Mouse (Mus musculus) left cerebral cortex, postnatal 25 days (tissue): ENCODE measurements around the gene Eloa. TPM values are rescaled to one million over a fixed set of nuclear protein-coding genes. Genes with fewer than 3 reads are reported as not detected.
"Not testable (repeated sequence)": the region's sequence is repeated elsewhere in the genome, so short reads cannot be mapped to it uniquely, and the experiment has no call there.

ENCODE experiments used
- DNase-seq, 2 experiments: peaks; one replicate each; pipeline ENCODE4 v3.0.0; 2022; ENCODE audit warnings: low spot score in 2 of 2, mixed read lengths in 1 of 2
- intact Hi-C: fragments of 180-260 bp; cut with DNase I; formaldehyde crosslinking; loops from one replicate; pipeline ENCODE4 v1.15.1; 2025
- total RNA-seq, 2 experiments: library from RNA; stranded (reverse); gene quantifications; 2 replicates each; pipeline ENCODE4 v1.2.3; 2021

Gene Eloa
- total RNA-seq, 2 experiments from 2014 or later = 27.3 to 28.8 TPM

DNA sequence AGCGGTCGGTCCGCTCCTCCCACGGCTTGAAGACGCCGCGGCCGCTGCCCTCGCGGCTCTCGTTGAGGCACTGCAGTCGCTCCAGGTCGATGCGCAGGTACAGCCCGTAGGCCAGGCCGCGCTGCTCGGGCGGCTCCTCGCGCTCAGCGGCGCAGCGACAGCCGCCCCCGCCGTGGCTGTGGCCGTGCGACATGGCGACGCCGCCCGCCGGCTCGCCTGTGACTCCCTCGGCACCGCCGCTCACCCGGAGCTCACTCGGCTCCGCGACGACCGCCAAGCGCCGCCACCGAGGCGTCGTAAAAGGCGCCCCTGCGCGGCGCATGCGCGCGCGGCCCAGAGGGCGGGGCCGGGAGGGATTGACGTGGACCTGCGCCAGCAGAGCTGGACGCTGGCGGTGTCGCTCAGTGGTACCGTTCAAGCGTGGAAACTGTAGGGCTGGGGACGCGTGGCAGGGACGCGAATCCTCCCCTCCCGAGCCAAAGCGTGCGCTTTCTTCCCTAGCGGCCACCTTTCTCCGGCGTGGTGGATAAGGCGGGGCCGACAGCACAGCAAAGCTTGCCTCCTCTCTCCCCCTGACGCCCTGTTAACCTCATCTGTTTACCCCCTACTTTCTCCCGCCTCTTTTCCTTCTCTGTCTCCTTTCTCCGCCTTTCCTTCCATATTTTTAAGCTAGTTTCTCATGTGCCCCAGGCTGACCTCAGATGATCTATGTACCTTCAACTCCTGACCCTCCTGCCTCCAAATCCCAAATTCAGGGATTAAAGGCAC lies 34.4 kb downstream of the Eloa start, which contains the start of gene Pithd1:
TSS of gene Pithd1 (minus strand) at position 322 of the 768 bp plus-strand sequence.
- peak; percentile 91 to 93 for DNase-seq
- intact Hi-C loops = no loop called here

DNA sequence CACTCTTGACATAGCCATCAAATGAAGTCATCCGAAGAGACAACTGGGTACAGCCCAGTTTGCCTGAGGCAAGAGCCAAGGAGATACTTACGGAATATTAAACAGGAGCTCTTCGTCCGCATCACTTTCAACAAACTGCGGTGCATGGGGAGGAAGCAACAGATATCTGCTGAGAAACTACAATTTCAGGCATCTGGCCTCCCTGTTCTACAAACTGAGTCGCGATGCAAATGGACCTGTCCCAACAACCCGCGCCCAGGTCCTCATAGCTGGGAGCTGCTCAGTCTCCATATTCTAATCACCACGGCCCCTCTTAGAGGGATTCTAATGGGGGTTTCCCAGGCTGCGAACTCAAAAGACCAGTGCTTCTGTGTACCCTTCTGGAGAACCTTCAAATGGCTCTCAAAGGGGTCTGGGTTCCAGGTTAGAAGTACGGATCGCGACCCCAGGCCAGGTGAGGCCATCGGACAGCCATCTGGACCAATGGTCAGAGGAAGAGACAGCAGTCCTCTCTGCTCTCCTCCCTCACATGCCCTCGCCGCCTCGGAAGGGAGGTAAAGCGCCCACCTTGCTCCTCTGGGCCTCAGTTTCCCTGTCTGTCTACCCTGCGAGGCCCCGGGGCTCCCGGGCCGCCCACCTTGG lies 35.1 kb downstream of the Eloa start:
- intact Hi-C loops = no loop called here
- DNase-seq = no peak

DNA sequence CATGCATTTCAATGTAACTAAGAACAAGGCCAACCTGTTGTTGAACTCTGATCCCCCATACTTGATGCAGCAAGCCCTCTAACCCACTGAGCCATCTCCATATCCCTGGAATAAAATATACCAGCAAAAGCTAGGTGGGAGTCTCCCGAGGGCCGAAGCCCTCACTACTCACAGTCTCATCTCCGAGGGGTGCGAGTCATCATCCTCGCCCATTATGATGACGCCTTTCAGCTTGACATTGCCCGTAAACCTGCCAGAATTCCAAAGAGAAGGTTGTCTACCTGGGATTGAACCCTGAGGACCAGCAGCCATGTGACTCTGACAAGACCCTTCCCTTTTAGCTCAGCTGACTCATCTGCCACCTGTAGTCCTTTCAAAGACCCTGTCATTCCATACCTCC lies 35.8 kb downstream of the Eloa start:
- DNase-seq = no peak
- intact Hi-C loops = no loop called here

DNA sequence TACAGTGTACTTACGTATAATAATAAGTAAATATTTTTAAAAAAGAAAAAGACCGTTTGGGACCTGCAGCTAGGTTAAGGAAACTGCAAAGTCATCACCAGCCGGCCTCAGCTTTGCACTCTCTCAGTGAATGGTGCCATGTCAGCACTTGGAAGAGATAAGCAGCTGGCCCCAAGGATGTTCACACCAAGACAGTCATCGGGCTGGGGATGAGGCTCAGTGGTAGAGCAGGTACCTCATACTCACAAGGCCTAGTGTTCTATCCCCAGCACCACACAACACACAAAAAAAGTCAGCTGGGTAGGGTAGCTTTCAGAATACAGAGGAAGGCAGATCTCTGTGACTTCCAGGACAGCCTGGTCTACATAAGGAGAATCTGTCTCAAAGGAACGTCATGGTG lies 36.4 kb downstream of the Eloa start:
- intact Hi-C loops = no loop called here
- no peak for DNase-seq

DNA sequence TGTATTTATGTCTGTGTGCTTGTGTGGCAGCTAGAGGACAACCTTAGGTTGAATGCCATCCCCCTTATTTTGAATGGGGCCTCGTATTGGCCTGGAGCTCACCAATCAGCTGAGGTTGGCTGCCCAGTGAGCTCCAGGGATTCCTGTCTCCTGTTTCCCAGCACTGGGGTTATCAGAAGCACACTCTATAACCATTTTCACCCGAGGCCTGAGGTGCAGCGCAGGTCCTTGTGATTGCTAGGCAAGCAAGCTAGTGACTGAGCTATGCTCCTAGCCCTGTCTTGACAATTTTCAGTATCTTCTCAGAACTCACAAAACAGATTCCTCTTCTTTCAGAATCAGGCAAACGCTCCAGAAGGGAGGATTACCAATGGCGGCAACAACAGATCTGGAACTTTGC lies 37.0 kb downstream of the Eloa start:
- no peak for DNase-seq
- intact Hi-C loops = no loop called here

DNA sequence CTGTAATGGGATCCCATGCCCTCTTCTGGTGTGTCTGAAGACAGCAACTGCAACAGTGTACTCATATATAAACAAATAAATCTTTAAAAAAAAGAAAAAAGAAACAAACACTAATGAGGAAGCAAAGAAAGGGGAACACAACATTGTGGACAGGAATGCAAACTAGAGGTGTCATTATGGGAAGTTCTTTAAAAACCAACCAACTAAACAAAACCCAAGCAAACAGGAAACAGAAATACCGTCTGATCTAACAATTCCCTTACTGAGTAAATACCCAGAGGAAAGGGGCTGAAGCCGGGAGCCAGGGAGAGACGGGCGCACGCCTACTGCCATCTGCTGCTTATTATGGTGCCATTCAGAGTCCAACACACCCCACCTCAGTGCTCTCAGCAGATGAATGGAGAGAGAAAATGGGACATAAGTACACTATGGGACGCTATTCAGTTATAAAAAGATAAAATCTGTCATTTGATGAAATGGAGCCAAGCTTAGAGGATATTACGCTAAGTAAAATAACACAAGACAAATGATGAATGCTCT lies 40.0 kb downstream of the Eloa start:
- peak; percentile 71 to 93 for DNase-seq
- intact Hi-C loops = no loop called here

DNA sequence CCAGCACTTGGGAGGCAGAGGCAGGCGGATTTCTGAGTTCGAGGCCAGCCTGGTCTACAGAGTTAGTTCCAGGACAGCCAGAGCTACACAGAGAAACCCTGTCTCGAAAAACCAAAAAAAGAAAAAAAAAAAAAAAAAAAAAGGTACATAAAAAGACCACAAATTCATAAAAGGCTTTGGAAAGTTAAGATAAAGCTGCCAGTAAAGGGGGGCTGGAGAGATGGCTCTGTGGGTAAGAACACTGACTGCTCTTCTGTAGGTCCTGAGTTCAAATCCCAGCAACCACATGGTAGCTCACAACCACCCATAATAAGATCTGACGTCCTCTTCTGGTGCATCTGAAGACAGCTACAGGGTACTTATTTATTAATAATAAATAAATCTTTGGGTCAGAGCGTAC lies 41.3 kb downstream of the Eloa start:
- intact Hi-C loops, DNase-seq: not testable (repeated sequence)

DNA sequence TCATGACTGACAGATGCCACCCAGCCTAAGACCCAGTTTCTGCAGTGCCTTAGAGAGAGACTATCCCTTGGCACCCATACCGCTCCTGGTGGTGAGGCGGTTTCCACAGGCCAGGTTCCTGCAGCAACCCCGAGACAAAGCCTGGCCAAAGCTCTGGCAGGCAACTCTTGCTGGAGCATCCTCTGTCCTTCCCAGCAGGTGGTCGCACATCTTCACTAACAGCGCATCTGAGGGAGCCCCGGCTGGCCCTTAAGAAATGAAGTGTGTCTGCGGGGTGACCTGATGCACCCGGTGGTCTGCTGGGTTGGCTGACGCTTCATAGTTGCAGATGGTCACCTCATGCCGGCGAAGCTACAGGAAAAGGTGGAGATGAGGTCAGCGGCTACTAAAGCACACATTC lies 45.4 kb downstream of the Eloa start:
- DNase-seq = no peak
- intact Hi-C loops = no loop called here

DNA sequence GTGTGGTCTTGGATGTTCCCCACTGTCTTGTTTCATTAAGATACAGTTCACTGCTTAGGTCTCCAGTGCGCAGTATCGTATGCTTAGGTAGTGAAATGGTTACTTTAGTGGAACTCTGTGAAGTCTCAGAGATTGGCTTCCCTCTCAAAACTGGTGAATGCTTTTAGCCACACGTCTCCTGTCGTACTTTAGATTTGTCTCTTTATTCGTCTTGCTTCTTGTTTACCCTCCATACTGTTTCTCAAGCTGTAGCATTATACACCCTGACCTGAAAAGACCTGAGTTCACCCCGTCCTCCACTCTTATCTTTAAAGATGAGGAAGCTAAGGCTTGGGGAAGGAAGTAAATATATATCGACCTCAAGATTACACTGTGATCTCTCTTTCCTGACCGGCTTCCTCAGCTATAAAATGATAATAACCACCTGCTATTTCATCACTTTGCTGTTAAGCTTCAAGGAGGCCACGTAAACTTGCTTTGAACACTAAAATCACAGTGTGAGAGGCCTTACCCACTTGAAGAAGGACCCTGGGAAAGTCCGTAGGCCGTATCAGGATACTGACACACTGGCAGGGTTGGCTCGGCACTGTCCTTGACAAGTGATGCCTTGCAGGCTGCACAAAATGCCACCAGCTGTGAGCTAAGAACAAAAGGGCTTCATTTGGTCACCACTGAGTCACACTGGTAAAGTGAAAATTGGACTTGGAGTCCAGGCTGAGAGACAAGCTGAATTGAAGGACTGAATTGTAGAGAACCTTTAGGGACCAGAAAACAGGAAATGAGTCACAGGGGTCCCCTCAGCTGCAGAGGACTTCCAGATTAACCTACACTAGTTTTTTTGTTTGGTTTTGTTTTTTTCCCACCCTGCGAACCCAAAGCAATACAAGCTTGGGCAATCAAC lies 48.4 kb downstream of the Eloa start:
- DNase-seq = no peak
- intact Hi-C loops = loop anchor here (1.0 kb wide), 1 partner anchor 10 kb away; the partner anchor contains the start of gene Gale

DNA sequence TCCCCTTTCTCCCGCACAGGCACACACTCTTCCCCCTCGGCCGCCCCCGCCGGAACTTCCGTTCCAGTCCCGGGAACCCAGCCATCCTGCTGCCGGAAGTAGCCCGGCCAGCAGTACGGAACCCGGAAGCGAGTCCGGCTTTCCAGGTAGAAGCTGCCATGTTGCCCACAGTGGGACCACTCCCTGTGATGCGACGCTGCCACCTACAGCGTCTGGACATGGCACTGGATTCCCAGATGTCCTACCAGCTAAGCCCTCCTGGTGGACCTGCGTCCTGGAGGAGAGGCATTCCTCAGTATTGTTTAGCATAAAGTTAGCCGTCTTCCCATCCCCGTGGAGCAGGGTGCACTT lies 49.0 kb downstream of the Eloa start, which contains the start of gene Lypla2:
TSS of gene Lypla2 (minus strand) at position 71 of the 351 bp plus-strand sequence.
- intact Hi-C loops = loop anchor here (1.0 kb wide), 1 partner anchor 9 kb away; the partner anchor contains the start of gene Gale
- DNase-seq = peak; percentile 89 to 94

DNA sequence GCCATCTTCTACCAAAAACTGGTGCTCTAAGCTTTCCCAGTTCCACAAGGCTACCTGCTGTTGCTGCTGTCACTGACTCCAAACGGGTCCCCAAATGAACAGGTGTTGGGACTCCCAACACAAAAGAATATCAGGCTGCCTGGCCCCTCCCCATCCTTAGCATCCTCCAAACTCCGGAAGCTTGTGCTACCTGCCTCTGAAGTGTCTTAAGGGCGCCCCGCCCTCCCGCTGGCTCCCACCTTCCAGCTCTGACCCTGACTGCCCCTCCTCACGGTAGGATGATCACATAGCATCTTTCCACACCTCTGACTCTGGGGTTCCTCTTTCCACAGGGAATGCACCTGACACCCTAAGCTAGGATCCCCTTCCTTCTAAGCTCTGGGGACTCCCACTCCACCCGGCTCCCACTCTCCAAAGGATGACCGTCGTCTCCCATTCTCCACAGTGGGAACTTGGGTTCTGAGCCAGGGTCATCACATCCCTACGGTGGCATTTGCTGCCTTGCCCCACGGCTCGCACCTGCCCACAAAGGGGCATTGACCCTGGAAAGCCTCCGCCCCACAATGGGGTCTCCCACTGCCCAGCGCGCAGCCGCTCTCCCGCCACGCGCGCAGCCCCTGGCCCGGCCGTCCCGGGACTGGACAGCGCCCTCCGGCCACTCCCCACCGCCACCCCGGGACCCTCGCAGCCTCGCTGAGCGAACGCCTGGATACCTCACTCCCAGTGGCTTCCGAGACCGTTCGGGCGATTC lies 49.6 kb downstream of the Eloa start:
- no peak for DNase-seq
- intact Hi-C loops = loop anchor here (1.0 kb wide), 1 partner anchor 9 kb away; the partner anchor contains the start of gene Gale

DNA sequence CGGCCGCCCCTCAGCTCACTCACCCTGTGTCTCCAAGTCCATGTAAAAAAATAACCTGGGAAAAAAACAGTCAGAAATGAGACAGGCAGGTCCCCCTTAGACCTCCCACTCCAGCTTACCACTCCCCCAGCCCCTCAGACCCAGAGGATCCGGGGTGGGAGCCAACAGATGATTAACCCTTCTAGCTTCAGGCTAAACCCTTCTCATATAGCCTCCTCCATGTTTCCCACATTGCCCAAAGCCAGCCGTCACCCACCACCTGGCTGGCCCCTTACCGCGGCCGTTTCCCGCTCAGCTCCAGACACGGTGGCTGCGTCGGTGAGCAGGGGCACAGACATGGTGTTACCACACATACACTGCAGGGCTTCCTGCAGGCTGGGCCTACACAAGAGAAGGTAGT lies 51.0 kb downstream of the Eloa start:
- intact Hi-C loops = no loop called here
- DNase-seq = no peak

DNA sequence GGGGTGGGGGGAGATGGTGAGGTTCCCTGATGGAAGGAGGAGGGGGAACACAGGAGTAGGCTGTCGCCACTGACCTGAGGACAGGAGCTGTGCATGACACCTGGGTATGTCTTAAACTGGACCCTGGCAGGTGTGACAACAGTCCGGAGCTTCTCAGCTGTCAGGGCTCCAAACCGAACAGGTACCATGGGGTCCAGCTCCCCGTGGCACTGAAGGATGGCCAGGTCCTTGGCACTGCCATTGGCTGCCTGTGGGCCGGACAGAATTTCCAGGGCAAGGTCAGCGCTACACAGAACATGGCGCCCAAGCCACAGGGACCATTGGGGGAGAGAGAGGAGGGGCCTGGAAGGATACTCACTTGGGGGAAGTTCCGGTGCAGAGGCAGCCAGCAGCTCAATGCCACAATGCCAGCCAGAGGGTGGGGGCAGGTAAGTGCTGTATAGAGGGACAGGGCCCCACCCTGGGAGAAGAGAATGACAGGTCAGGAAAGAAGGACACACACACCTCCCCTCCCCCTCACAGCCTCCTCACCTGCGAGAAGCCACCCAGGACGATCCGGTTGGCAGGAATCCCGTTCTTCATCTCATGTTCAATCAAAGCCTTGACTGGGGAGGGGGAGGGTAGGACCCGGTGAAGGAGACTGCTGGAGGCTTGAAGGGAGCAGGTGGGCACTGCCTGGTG lies 52.4 kb downstream of the Eloa start:
- intact Hi-C loops = no loop called here
- no peak for DNase-seq

DNA sequence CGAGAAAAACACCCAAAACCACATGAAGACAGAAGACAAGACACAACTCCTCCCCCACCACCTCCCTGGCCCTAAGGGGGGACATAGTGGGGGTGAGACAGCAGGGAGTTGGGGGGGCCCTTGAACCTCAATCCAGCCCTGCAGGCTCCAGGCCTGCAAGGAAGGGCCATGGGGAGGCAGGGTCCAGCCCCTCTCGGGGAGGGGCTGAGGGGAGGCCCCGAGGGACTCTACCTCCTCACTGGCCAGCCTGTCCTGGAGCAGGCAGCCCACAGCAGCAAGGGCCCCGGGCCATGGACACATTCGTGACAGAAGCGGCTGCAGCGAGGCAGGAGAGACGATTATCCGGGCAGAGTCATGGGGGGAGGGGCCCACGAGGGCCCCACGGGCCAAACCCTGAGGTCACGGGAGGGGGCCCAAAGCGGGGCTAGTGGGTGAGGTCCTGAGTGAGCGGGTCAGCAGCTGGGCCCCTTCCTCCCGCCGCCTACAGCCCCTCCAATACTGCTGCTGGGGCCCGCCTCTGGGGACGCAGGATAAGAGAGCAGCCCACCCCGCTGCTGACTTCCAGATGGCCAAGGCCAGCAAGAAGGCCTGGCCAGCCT lies 53.2 kb downstream of the Eloa start:
- intact Hi-C loops = no loop called here
- no peak for DNase-seq

DNA sequence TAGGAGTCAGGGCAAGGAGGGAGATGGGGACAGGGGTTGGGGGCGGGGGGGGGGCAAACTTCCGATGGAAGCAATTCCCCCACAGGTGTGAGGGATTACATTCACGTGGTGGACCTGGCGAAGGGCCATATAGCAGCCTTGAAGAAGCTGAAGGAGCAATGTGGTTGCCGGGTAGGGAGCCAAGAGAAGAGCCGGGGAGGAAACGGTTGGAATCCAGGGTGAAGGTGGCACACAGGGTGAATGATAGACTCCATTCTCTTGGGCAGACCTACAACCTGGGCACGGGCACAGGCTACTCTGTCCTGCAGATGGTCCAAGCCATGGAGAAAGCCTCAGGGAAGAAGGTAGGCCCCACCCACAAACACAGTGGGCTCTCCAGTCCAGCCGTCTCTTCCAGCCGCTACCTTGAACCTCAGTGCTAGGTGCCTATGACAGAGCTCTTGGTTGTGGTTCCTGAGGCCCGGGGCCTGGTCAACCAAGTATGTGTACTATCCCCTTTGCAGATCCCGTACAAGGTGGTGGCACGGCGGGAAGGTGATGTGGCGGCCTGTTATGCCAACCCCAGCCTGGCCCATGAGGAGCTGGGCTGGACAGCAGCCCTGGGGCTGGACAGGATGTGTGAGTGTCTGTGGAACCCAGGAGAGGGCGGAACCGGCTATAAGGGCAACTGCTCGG lies 54.3 kb downstream of the Eloa start:
- intact Hi-C loops = no loop called here
- no peak for DNase-seq

DNA sequence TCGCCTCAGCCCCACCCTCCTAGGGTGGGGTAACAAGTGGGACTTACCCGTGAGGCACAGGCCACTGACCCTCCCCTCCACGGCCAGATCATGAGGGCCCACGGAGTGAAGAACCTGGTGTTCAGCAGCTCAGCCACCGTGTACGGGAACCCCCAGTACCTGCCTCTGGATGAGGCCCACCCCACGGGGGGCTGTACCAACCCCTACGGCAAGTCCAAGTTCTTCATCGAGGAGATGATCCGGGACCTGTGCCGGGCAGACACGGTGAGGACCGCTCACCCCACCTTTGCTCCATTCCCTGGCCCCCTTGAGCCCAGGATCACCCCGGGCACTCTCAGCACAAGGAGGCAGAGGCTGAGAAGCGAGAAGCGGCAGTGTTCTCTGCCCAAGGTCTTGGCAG lies 55.3 kb downstream of the Eloa start:
- intact Hi-C loops = no loop called here
- no peak for DNase-seq

DNA sequence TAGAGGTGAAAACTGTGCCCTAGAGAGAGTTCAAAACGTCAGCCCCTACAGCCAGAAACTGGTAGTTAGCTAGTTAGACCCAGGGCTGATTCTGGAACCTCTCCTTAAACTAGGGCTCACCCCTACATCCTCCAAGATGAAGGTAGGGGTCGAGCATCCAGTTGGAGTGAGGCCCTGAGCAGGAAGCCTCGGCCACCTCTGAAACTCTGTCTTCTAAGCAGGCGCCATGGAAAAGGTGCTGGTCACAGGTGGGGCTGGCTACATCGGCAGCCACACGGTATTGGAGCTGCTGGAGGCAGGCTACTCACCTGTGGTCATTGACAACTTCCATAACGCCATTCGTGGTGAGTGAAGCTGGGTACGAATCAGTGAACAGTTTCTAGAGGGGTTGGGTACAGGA lies 56.5 kb downstream of the Eloa start:
- intact Hi-C loops = no loop called here
- no peak for DNase-seq

DNA sequence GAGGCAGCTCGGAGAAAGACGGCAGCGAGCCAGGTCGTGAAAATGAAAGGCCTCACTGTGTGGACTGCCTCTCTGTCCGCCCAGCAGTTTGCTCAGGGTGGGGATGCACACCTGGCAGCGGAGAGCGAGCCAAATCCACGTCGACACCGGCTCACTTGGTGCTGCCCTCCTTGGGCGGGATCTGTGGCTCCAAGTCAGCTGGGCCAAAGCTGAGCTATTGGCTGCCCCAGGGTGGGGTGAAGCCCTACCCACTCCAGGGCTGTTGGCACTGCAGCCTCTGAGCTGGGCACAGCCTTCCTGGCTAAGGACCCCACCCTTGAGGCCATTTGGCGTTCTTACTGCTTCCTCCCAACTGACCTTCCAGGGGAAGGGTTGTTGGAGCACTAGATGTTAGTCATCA lies 57.1 kb downstream of the Eloa start:
- intact Hi-C loops = no loop called here
- peak in 1 of 2 experiments; percentile 65 for DNase-seq
